Mouse (Mus musculus): ENCODE data around the gene Atp2b1.

DNA sequence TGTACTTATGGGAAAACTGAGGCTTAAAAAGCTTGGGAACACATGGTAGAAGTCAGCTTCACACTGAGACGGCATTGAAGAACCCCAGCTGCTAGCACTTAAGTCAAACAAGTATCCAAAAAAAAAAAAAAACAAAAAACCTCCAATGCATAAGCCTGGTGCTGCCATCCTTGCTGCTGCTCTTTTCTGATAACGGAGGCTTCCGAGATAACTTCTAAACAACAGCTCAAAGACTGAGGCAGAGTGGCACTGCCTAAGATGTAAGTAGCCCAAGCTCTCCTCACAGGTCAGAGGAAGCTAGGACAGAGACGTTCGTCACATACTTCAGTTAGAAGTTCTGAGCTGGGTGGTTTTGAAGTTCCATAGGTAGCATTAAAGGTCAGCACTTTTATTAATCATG lies 113.3 kb downstream of the Atp2b1 start:
- TF ChIP-seq CTCF (IDR thresholded peaks at IDR 0.05; ENCODE audit: extremely low read depth, insufficient read depth, insufficient read length, insufficient replicate concordance), result no peak
- TF ChIP-seq POLR2A (IDR thresholded peaks at IDR 0.05; ENCODE audit: low read depth, low read length), result no peak

Data from spleen, adult 2 months (tissue).